Mouse (Mus musculus) MEL (cell line): ENCODE measurements around the gene Ncoa5. TPM values are rescaled to one million over a fixed set of nuclear protein-coding genes. Genes with fewer than 3 reads are reported as not detected.

Source experiments
- DNase-seq: peaks from one replicate; pipeline ENCODE4 v3.0.0; 2011; ENCODE audit warnings: low read depth, low spot score
- H3K27ac ChIP-seq: 2 replicates; pipeline ENCODE4 v1.5.1; 2012; ENCODE audit warnings: low read depth, mild to moderate bottlenecking, control low read depth, low read length, moderate library complexity; ENCODE audit not compliant: control insufficient read depth
- H3K27me3 ChIP-seq, 2 experiments: fragments of 150-350 bp in 1 of 2; sonication (generic) in 1 of 2; 2 replicates each; pipeline ENCODE4 v1.6.1; 2012; ENCODE audit warnings: low read length in 2 of 2, mild to moderate bottlenecking in 2 of 2, improper control_type of control experiment in 1 of 2, moderate library complexity in 1 of 2; ENCODE audit not compliant: insufficient read depth in 2 of 2, control insufficient read depth in 1 of 2
- H3K36me3 ChIP-seq, 2 experiments: 2 replicates each; pipeline ENCODE4 v1.6.1; 2012 to 2014; ENCODE audit warnings: low read length in 2 of 2, improper control_type of control experiment in 1 of 2, inconsistent platforms in 1 of 2, mild to moderate bottlenecking in 1 of 2; ENCODE audit not compliant: insufficient read depth in 2 of 2, control insufficient read depth in 1 of 2
- H3K4me1 ChIP-seq, 2 experiments: fragments of 150-350 bp in 1 of 2; sonication (generic) in 1 of 2; 2 replicates each; pipeline ENCODE4 v1.6.1; 2012; ENCODE audit warnings: low read length in 2 of 2, improper control_type of control experiment in 1 of 2, mild to moderate bottlenecking in 1 of 2; ENCODE audit not compliant: insufficient read depth in 2 of 2, control insufficient read depth in 1 of 2
- H3K4me3 ChIP-seq, 2 experiments: fragments of 150-350 bp in 1 of 2; sonication (generic) in 1 of 2; 2 replicates each; pipeline ENCODE4 v1.5.1; 2012; ENCODE audit warnings: low read depth in 2 of 2, low read length in 2 of 2, mild to moderate bottlenecking in 2 of 2, moderate library complexity in 2 of 2, control low read depth in 1 of 2, improper control_type of control experiment in 1 of 2; ENCODE audit not compliant: control insufficient read depth in 1 of 2, insufficient read depth in 1 of 2
- H3K79me2 ChIP-seq: 2 replicates; pipeline ENCODE4 v1.6.1; 2012; ENCODE audit warnings: mild to moderate bottlenecking, low read length, moderate library complexity; ENCODE audit not compliant: control insufficient read depth, poor library complexity, insufficient read depth
- H3K9ac ChIP-seq: 2 replicates; pipeline ENCODE4 v1.6.1; 2012; ENCODE audit warnings: low read depth, mild to moderate bottlenecking, control low read depth, low read length, moderate library complexity; ENCODE audit not compliant: control insufficient read depth, poor library complexity, severe bottlenecking
- H3K9me3 ChIP-seq: fragments of 150-350 bp; sonication (generic); replicated peaks from 2 replicates; pipeline ENCODE4 v1.6.1; 2012; ENCODE audit warnings: mild to moderate bottlenecking, low read length, improper control_type of control experiment, moderate library complexity; ENCODE audit not compliant: insufficient read depth
- BHLHE40 ChIP-seq: IDR thresholded peaks from 2 replicates; pipeline ENCODE4 v1.6.1; 2012; ENCODE audit warnings: low read depth, mild to moderate bottlenecking, inconsistent platforms, low read length, improper control_type of control experiment, borderline replicate concordance
- CHD2 ChIP-seq: IDR thresholded peaks from 2 replicates; pipeline ENCODE4 v1.6.1; 2011; ENCODE audit warnings: low read length, improper control_type of control experiment
- CTCF ChIP-seq, 3 experiments: IDR thresholded peaks in 2 of 3; conservative IDR thresholded peaks in 1 of 3; 2 replicates each; pipeline ENCODE4 v1.5.1; 2011 to 2012; ENCODE audit warnings: low read length in 3 of 3, low read depth in 2 of 3, mild to moderate bottlenecking in 2 of 3, improper control_type of control experiment in 1 of 3, inconsistent platforms in 1 of 3, mixed read lengths in 1 of 3, moderate library complexity in 1 of 3; ENCODE audit not compliant: control insufficient read depth in 1 of 3, insufficient read depth in 1 of 3, poor library complexity in 1 of 3, severe bottlenecking in 1 of 3
- EP300 ChIP-seq, 2 experiments: IDR thresholded peaks; 2 replicates each; pipeline ENCODE4 v1.6.1; 2011; ENCODE audit warnings: improper control_type of control experiment in 2 of 2, low read length in 2 of 2, low read depth in 1 of 2, mild to moderate bottlenecking in 1 of 2
- ETS1 ChIP-seq: IDR thresholded peaks from 2 replicates; pipeline ENCODE4 v1.6.1; 2012; ENCODE audit warnings: low read depth, mild to moderate bottlenecking, inconsistent platforms, low read length, improper control_type of control experiment, moderate library complexity
- GABPA ChIP-seq: IDR thresholded peaks from 2 replicates; pipeline ENCODE4 v1.6.1; 2012; ENCODE audit warnings: low read depth, mild to moderate bottlenecking, inconsistent platforms, low read length, improper control_type of control experiment, moderate library complexity
- HCFC1 ChIP-seq: IDR thresholded peaks from 2 replicates; pipeline ENCODE4 v1.6.1; 2012; ENCODE audit warnings: low read depth, mild to moderate bottlenecking, inconsistent platforms, low read length, improper control_type of control experiment, moderate library complexity
- JUND ChIP-seq: IDR thresholded peaks from 2 replicates; pipeline ENCODE4 v1.6.1; 2011; ENCODE audit warnings: low read depth, mild to moderate bottlenecking, improper control_type of control experiment, low read length
- KAT2A ChIP-seq: conservative IDR thresholded peaks from 2 replicates; pipeline ENCODE4 v1.6.1; 2012; ENCODE audit warnings: low read depth, low read length, improper control_type of control experiment, inconsistent platforms
- MAX ChIP-seq: IDR thresholded peaks from 2 replicates; pipeline ENCODE4 v1.6.1; 2011; ENCODE audit warnings: low read length, improper control_type of control experiment
- MEF2A ChIP-seq: IDR thresholded peaks from 2 replicates; pipeline ENCODE4 v1.6.1; 2014; ENCODE audit warnings: low read depth, mild to moderate bottlenecking, inconsistent platforms, low read length, improper control_type of control experiment; ENCODE audit not compliant: poor library complexity, insufficient replicate concordance, severe bottlenecking; ENCODE audit errors: extremely low read depth
- MXI1 ChIP-seq: IDR thresholded peaks from 2 replicates; pipeline ENCODE4 v1.6.1; 2011; ENCODE audit warnings: mild to moderate bottlenecking, low read depth, low read length, improper control_type of control experiment
- POLR2A ChIP-seq, 2 experiments: IDR thresholded peaks; 2 replicates each; pipeline ENCODE4 v1.6.1; 2011 to 2012; ENCODE audit warnings: low read length in 2 of 2, mild to moderate bottlenecking in 2 of 2, control low read depth in 1 of 2, improper control_type of control experiment in 1 of 2, low read depth in 1 of 2, moderate library complexity in 1 of 2; ENCODE audit not compliant: control insufficient read depth in 1 of 2, insufficient read depth in 1 of 2, poor library complexity in 1 of 2
- POLR2AphosphoS2 ChIP-seq: IDR thresholded peaks from 2 replicates; pipeline ENCODE4 v1.6.1; 2011; ENCODE audit warnings: low read length, improper control_type of control experiment
- POLR2AphosphoS5 ChIP-seq: IDR thresholded peaks from 2 replicates; pipeline ENCODE4 v1.6.1; 2012; ENCODE audit warnings: low read depth, borderline replicate concordance, mild to moderate bottlenecking, inconsistent platforms, low read length, moderate library complexity, mixed read lengths
- RAD21 ChIP-seq: IDR thresholded peaks from 2 replicates; pipeline ENCODE4 v1.6.1; 2011; ENCODE audit warnings: mild to moderate bottlenecking, low read depth, low read length, improper control_type of control experiment
- RCOR1 ChIP-seq: IDR thresholded peaks from 2 replicates; pipeline ENCODE4 v1.6.1; 2012; ENCODE audit warnings: low read depth, mild to moderate bottlenecking, inconsistent platforms, low read length, improper control_type of control experiment
- SIN3A ChIP-seq: IDR thresholded peaks from 2 replicates; pipeline ENCODE4 v1.6.1; 2012; ENCODE audit warnings: low read length, improper control_type of control experiment, inconsistent platforms
- SMC3 ChIP-seq: IDR thresholded peaks from 2 replicates; pipeline ENCODE4 v1.6.1; 2011; ENCODE audit warnings: low read depth, low read length, improper control_type of control experiment
- TAL1 ChIP-seq: IDR thresholded peaks from 2 replicates; pipeline ENCODE4 v1.6.1; 2012; ENCODE audit warnings: mild to moderate bottlenecking, inconsistent platforms, low read length, moderate library complexity, mixed read lengths
- TBP ChIP-seq: IDR thresholded peaks from 2 replicates; pipeline ENCODE4 v1.8.0; 2011; ENCODE audit warnings: low read depth, low read length, improper control_type of control experiment
- UBTF ChIP-seq: IDR thresholded peaks from 2 replicates; pipeline ENCODE4 v1.6.1; 2012; ENCODE audit warnings: low read depth, mild to moderate bottlenecking, inconsistent platforms, low read length, improper control_type of control experiment, moderate library complexity, borderline replicate concordance; ENCODE audit not compliant: insufficient read depth
- USF1 ChIP-seq: IDR thresholded peaks from 2 replicates; pipeline ENCODE4 v1.6.1; 2014; ENCODE audit warnings: low read depth, mild to moderate bottlenecking, inconsistent platforms, low read length, improper control_type of control experiment, moderate library complexity
- ZNF384 ChIP-seq: IDR thresholded peaks from 2 replicates; pipeline ENCODE4 v1.6.1; 2012; ENCODE audit warnings: low read depth, mild to moderate bottlenecking, inconsistent platforms, low read length, improper control_type of control experiment
- polyA plus RNA-seq, 2 experiments: library from polyadenylated mRNA; stranded (reverse) in 1 of 2; unstranded in 1 of 2; fragments of >175 nt in 1 of 2; fragments of >200 nt in 1 of 2; gene quantifications; 2 replicates each; pipeline versions ENCODE4 v1.2.1 to v1.2.4; 2012; ENCODE audit warnings: low replicate concordance in 2 of 2, low read depth in 1 of 2; ENCODE audit not compliant: insufficient read length in 2 of 2, insufficient read depth in 1 of 2, missing spikeins in 1 of 2
- total RNA-seq: library from RNA; depleted of rRNA; stranded (reverse); fragments of 300-350 nt; gene quantifications from 2 replicates; pipeline ENCODE4 v1.2.3, GENCODE M21; 2012

The Ncoa5 gene
- total and polyA plus RNA-seq, 3 experiments = 35.8 to 76.6 (median 61.0) TPM

DNA sequence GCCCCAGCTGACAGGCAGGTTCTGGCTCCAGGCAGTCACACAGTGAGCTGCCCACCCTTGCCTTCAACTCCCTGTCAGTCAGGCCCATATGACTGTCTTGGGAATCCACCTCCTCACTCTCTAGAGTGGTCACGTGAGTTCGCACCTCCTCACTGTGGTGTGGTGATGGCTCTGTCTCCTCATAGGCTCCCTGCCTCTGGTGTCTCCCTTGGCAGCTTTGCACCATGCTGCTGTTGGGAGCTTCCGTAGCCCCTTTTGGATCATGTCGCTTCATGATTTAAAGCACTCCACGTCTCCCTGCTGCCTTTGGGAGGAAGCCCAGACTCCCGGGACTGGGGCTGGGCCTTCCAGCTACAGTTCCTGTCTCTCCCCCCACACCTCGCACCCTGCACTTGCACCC, 29.8 kb upstream of the Ncoa5 start:
- Histone ChIP-seq H3K36me3 (no peaks in the 10 kb centered on the region), H3K9me3 (no peaks in the 10 kb centered on the region), H3K9ac (no peak overlapping the region), H3K4me3 (no peak overlapping the region), H3K27ac (no peak overlapping the region), H3K27me3 (no peaks in the 10 kb centered on the region), H3K4me1 (no peaks in the 10 kb centered on the region), H3K79me2 (no peaks in the 10 kb centered on the region)
- DNase-seq = no peak
- no peak for TF ChIP-seq CTCF (IDR thresholded peaks at IDR 0.05 in 2 of 3, conservative IDR thresholded peaks at IDR 0.05 in 1 of 3; ENCODE audit: control insufficient read depth in 1 of 3, insufficient read depth in 1 of 3, low read depth in 2 of 3, low read length in 3 of 3, poor library complexity in 1 of 3, severe bottlenecking in 1 of 3)
- TF ChIP-seq KAT2A = no peak
- TF ChIP-seq SMC3 = no peak
- no peak for TF ChIP-seq POLR2AphosphoS2
- no peak for TF ChIP-seq ETS1
- no peak for TF ChIP-seq MEF2A
- no peak for TF ChIP-seq TAL1
- TF ChIP-seq HCFC1 = no peak
- no peak for TF ChIP-seq BHLHE40
- TF ChIP-seq EP300 (IDR thresholded peaks at IDR 0.05; ENCODE audit: low read depth in 1 of 2, low read length in 2 of 2) = no peak
- TF ChIP-seq USF1 = no peak
- TF ChIP-seq JUND = no peak
- TF ChIP-seq POLR2A (IDR thresholded peaks at IDR 0.05; ENCODE audit: control insufficient read depth in 1 of 2, insufficient read depth in 1 of 2, low read depth in 1 of 2, low read length in 2 of 2, poor library complexity in 1 of 2) = no peak
- TF ChIP-seq ZNF384 = no peak
- TF ChIP-seq RAD21 = no peak
- no peak for TF ChIP-seq POLR2AphosphoS5
- TF ChIP-seq CHD2 = no peak
- no peak for TF ChIP-seq UBTF
- no peak for TF ChIP-seq MXI1
- TF ChIP-seq RCOR1 = no peak

DNA sequence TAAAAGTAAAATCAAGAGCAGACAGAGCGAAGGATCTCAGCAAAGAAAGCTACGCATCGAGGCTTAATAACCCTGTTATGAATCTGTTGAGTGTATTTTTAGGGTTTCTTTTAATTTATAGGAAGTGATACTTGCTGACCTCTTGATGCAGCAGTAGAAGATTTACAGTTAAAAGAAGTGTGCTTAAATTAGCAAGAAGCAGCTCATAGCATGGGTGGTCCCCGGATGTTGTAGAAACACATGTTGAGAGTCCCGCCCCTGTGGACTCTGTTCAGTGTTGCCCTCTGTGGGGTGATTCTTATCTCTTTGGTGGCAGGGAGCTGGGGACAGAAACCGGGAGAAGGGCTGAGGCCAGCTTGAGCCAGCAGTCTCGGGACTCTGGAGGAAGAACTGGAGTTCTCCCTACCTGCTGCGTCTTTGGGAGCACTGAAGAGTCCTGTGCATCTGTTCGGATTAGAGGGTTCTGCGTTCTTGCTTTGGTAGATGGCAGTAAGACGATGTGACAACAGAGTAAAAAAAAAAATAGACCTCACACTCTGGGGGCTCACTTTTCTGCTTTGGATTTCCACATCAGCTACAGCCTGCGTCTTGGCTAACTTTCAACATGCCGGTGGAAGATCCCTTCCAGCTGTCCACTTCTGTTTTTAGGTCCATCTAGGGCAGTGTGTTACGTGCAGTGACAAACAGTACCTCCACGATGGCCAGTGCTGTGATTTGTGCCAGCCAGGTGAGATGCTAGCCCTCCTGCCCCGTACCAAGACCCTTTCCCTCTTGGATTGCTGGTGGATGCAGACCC, 27.2 kb upstream of the Ncoa5 start:
- Histone ChIP-seq H3K79me2 (no peaks in the 10 kb centered on the region), H3K4me3 (no peak overlapping the region), H3K9me3 (no peaks in the 10 kb centered on the region), H3K27ac (no peak overlapping the region), H3K36me3 (no peaks in the 10 kb centered on the region), H3K27me3 (no peaks in the 10 kb centered on the region), H3K9ac (no peak overlapping the region), H3K4me1 (no peaks in the 10 kb centered on the region)
- no peak for DNase-seq
- TF ChIP-seq CHD2 (no peak), MAX (no peak), TBP (no peak), UBTF (no peak), SIN3A (no peak), CTCF (IDR thresholded peaks at IDR 0.05 in 2 of 3, conservative IDR thresholded peaks at IDR 0.05 in 1 of 3; ENCODE audit: control insufficient read depth in 1 of 3, insufficient read depth in 1 of 3, low read depth in 2 of 3, low read length in 3 of 3, poor library complexity in 1 of 3, severe bottlenecking in 1 of 3) (no peak), GABPA (no peak), TAL1 (no peak), POLR2AphosphoS5 (no peak), SMC3 (no peak)
